Mouse (Mus musculus): ENCODE measurements around the gene Taf1d.

GRCm38 (mm10) chr9:15302881-15303280 lies 3.1 kb upstream of the Taf1d start:
- TF ChIP-seq CTCF (IDR thresholded peaks at IDR 0.05; ENCODE audit: insufficient read depth, low read depth, low read length) (no peak), POLR2A (IDR thresholded peaks at IDR 0.05; ENCODE audit: insufficient read depth, low read depth, low read length) (no peak)
